Mouse (Mus musculus): ENCODE results near the gene Lad1.

The Lad1 gene

GRCm38 (mm10) chr1:135865518-135866194, 47.3 kb downstream of the Lad1 start:
- peak; percentile 41 for DNase-seq (ENCODE audit: extremely low spot score, low read depth, low spot score)

- DNase-seq (ENCODE audit: extremely low spot score, low read depth, low spot score) = no peak
Observed at GRCm38 (mm10) chr1:135868570-135868969, 50.2 kb downstream of the Lad1 start.

GRCm38 (mm10) chr1:135872991-135873390, 54.6 kb downstream of the Lad1 start:
- DNase-seq (ENCODE audit: extremely low spot score, low read depth, low spot score) = no peak

GRCm38 (mm10) chr1:135877248-135877647, 58.9 kb downstream of the Lad1 start:
- no peak for DNase-seq (ENCODE audit: extremely low spot score, low read depth, low spot score)

GRCm38 (mm10) chr1:135882385-135883109, 64.1 kb downstream of the Lad1 start:
- no peak for DNase-seq (ENCODE audit: extremely low spot score, low read depth, low spot score)
